Mouse (Mus musculus) hindbrain, embryonic 12.5 days (tissue): Measurements from ENCODE around the gene Arhgef2. TPM values are rescaled to one million over a fixed set of nuclear protein-coding genes. Genes with fewer than 3 reads are reported as not detected.

Source experiments
- ATAC-seq: fragments of 200-750 bp; cut with Nextera tagmentation; 2 replicates; pipeline ENCODE4 v1.8.0; 2017; ENCODE audit warnings: moderate TSS enrichment; ENCODE audit not compliant: low FRiP score
- H3K27ac ChIP-seq: fragments of 300-500 bp; sonication (generic); 2 replicates; pipeline ENCODE4 v1.5.1; 2016; ENCODE audit warnings: mild to moderate bottlenecking
- H3K27me3 ChIP-seq: fragments of 300-500 bp; sonication (generic); 2 replicates; pipeline ENCODE4 v1.6.1; 2016; ENCODE audit warnings: mild to moderate bottlenecking
- H3K36me3 ChIP-seq: fragments of 300-500 bp; sonication (generic); 2 replicates; pipeline ENCODE4 v1.6.1; 2016; ENCODE audit warnings: mild to moderate bottlenecking
- H3K4me1 ChIP-seq: fragments of 300-500 bp; sonication (generic); 2 replicates; pipeline ENCODE4 v1.6.1; 2016
- H3K4me2 ChIP-seq: fragments of 300-500 bp; sonication (generic); replicated peaks from 2 replicates; pipeline ENCODE4 v1.6.1; 2016; ENCODE audit warnings: mild to moderate bottlenecking
- H3K4me3 ChIP-seq: fragments of 300-500 bp; sonication (generic); 2 replicates; pipeline ENCODE4 v1.5.1; 2016; ENCODE audit warnings: mild to moderate bottlenecking
- H3K9ac ChIP-seq: fragments of 300-500 bp; sonication (generic); 2 replicates; pipeline ENCODE4 v1.6.1; 2016; ENCODE audit warnings: mild to moderate bottlenecking, moderate library complexity
- H3K9me3 ChIP-seq: fragments of 300-500 bp; sonication (generic); replicated peaks from 2 replicates; pipeline ENCODE4 v1.6.1; 2016; ENCODE audit warnings: mild to moderate bottlenecking
- WGBS: fragments of 180-500 bp; shearing (Covaris S2); methylation state at CpG from one replicate; pipeline ENCODE4 v1.1.7; 2016; 5-methylcytosine and 5-hydroxymethylcytosine counted together
- polyA plus RNA-seq: library from polyadenylated mRNA; unstranded; fragments of >200 nt; fragmentation: Nextera tagmentation; extraction: Ambion mirVana; gene quantifications from 2 replicates; pipeline ENCODE4 v1.2.1, GENCODE M21; 2016

Arhgef2 gene
- polyA plus RNA-seq, 1 experiment from 2014 or later = 179 TPM

DNA sequence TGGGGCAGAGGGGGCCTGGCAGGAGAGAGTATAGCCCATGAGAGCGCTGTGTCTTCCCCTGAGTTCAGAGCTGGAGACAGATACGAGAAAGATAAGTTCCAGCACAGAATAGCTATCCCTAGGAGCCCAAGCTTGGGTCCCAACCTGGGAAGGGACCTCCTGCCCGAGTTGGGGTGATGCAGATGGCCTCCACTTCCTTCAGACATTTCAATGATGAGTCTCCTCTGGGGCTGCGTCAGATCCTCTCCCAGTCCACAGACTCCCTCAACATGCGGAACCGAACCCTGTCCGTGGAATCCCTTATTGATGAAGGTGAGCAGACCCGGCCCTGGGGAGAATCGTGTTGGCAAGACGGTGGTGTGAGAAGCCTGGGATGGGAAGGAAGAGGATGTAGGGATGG is 27.3 kb downstream of the Arhgef2 start:
- H3K9ac ChIP-seq = no peak overlapping the region
- peaks cover 94% of the 10 kb centered on the region for H3K36me3 ChIP-seq
- no peak overlapping the region for H3K4me3 ChIP-seq
- H3K27ac ChIP-seq = no peak overlapping the region
- no peak overlapping the region for H3K4me2 ChIP-seq
- no peaks in the 10 kb centered on the region for H3K9me3 ChIP-seq
- WGBS = 95% methylated on average over 10 of the region's 10 CpGs
- peaks cover 19% of the 10 kb centered on the region for H3K4me1 ChIP-seq
- H3K27me3 ChIP-seq = no peaks in the 10 kb centered on the region
- no peak for ATAC-seq

DNA sequence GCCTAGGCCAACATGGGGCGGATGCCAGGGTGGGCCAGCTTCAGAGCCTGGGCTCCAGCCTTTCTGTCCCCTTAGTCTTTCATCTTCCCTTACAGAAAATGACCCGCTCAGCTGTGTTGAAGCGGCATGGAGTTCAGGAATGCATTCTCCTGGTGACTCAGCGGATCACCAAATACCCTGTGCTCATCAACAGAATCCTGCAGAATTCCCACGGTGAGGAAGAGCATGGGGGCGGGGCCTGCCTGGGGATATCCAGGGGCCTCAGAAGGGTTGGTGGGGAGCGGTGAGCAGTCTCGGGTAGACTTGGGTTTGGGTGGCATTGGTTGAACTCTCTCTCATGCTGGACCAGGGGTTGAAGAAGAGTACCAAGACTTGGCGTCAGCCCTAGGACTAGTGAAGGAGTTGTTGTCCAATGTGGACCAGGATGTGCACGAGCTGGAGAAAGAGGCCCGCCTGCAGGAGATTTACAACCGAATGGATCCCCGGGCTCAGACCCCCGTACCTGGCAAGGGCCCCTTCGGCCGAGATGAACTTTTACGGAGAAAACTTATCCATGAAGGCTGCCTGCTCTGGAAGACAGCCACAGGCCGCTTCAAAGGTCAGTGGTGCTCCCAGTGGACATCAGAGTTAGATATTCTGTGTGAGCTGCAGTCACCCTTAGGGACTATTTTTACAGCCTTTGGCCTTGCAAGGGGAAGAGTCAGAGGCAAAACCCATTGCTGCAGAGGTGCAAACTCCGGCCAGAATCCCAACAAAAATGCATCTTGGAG is 29.9 kb downstream of the Arhgef2 start:
- Histone ChIP-seq H3K27ac (no peak overlapping the region), H3K9ac (no peak overlapping the region), H3K36me3 (peaks cover 97% of the 10 kb centered on the region), H3K4me2 (no peak overlapping the region), H3K9me3 (no peaks in the 10 kb centered on the region), H3K4me1 (0 out of 2 replicates have a peak, but pooled peaks cover 3% of the 10 kb centered on the region), H3K4me3 (no peak overlapping the region), H3K27me3 (no peaks in the 10 kb centered on the region)
- no peak for ATAC-seq
- 93% methylated on average over 19 of the region's 19 CpGs for WGBS

GRCm38 (mm10) chr3:88636555-88636986 is 30.8 kb downstream of the Arhgef2 start:
- 89% methylated on average over 8 of the region's 8 CpGs for WGBS
- no peak overlapping the region for H3K4me3 ChIP-seq
- H3K27ac ChIP-seq = no peak overlapping the region
- no peaks in the 10 kb centered on the region for H3K4me1 ChIP-seq
- no peak overlapping the region for H3K4me2 ChIP-seq
- no peaks in the 10 kb centered on the region for H3K27me3 ChIP-seq
- no peak overlapping the region for H3K9ac ChIP-seq
- H3K36me3 ChIP-seq = peaks cover 97% of the 10 kb centered on the region
- ATAC-seq = no peak
- no peaks in the 10 kb centered on the region for H3K9me3 ChIP-seq

- no peak for ATAC-seq
- Histone ChIP-seq H3K4me3 (no peak overlapping the region), H3K4me2 (no peak overlapping the region), H3K27ac (no peak overlapping the region), H3K9ac (no peak overlapping the region), H3K4me1 (no peaks in the 10 kb centered on the region), H3K27me3 (no peaks in the 10 kb centered on the region), H3K36me3 (peaks cover 97% of the 10 kb centered on the region), H3K9me3 (no peaks in the 10 kb centered on the region)
- WGBS = 98% methylated on average over 5 of the region's 5 CpGs
Measured at GRCm38 (mm10) chr3:88637134-88637533, 31.4 kb downstream of the Arhgef2 start.

DNA sequence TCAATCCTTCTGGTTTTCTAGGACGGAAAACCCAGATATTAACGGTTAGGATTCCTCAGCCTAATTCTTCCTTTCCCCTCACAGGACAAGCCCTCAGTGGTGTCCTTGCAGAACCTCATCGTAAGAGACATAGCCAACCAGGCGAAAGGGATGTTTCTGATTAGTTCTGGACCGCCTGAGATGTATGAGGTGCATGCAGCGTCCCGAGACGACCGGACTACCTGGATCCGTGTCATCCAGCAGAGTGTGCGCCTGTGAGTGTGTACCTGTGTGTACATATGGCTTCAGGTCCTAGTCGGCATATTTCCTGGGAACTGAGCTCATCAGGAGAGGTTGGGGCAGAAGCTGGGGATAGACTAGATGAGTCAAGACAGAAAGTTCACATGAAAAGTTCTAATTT is 33.5 kb downstream of the Arhgef2 start:
- H3K36me3 ChIP-seq = peaks cover 97% of the 10 kb centered on the region
- H3K9ac ChIP-seq = no peak overlapping the region
- H3K27ac ChIP-seq = no peak overlapping the region
- 94% methylated on average over 12 of the region's 12 CpGs for WGBS
- H3K4me1 ChIP-seq = no peaks in the 10 kb centered on the region
- no peak overlapping the region for H3K4me2 ChIP-seq
- no peak for ATAC-seq
- H3K9me3 ChIP-seq = no peaks in the 10 kb centered on the region
- H3K27me3 ChIP-seq = no peaks in the 10 kb centered on the region
- no peak overlapping the region for H3K4me3 ChIP-seq

- WGBS = 82% methylated on average over 1 of the region's 1 CpGs
- H3K27me3 ChIP-seq = no peaks in the 10 kb centered on the region
- ATAC-seq = no peak
Measured at GRCm38 (mm10) chr3:88640676-88641075, 34.9 kb downstream of the Arhgef2 start.

GRCm38 (mm10) chr3:88643078-88643477 is 37.3 kb downstream of the Arhgef2 start:
- ATAC-seq = no peak
- no peak overlapping the region for H3K9ac ChIP-seq
- peaks cover 99% of the 10 kb centered on the region for H3K36me3 ChIP-seq
- no peaks in the 10 kb centered on the region for H3K9me3 ChIP-seq
- H3K4me1 ChIP-seq = no peaks in the 10 kb centered on the region
- H3K27me3 ChIP-seq = no peaks in the 10 kb centered on the region
- no peak overlapping the region for H3K4me3 ChIP-seq
- H3K27ac ChIP-seq = no peak overlapping the region
- H3K4me2 ChIP-seq = no peak overlapping the region
- WGBS = 82% methylated on average over 5 of the region's 5 CpGs

More at GRCm38 (mm10) chr3:88640676-88641075, 34.9 kb downstream of the Arhgef2 start:
- Histone ChIP-seq H3K4me1 (no peaks in the 10 kb centered on the region), H3K4me3 (no peak overlapping the region), H3K27ac (no peak overlapping the region), H3K4me2 (no peak overlapping the region), H3K36me3 (peaks cover 96% of the 10 kb centered on the region), H3K9me3 (no peaks in the 10 kb centered on the region), H3K9ac (no peak overlapping the region)

DNA sequence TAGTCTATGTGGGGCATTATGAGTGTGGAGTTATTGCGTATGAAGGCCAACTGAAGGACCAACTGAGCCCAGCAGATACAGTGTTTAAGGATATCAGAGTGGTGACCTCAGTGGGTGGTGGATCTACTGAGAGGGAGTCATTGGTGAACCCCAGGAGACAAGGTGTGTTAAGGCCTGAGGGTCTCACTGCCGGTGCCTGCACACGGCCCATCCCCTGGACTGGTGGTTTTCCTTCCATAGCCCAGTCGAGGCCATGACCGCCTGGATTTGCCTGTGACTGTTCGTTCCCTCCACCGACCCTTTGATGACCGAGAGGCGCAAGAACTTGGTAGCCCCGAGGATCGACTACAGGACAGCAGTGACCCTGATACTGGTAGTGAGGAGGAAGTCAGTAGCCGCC is 40.2 kb downstream of the Arhgef2 start:
- H3K36me3 ChIP-seq = peaks cover 88% of the 10 kb centered on the region
- no peaks in the 10 kb centered on the region for H3K9me3 ChIP-seq
- H3K4me3 ChIP-seq = no peak overlapping the region
- no peaks in the 10 kb centered on the region for H3K4me1 ChIP-seq
- no peak overlapping the region for H3K9ac ChIP-seq
- H3K27me3 ChIP-seq = no peaks in the 10 kb centered on the region
- H3K27ac ChIP-seq = no peak overlapping the region
- H3K4me2 ChIP-seq = no peak overlapping the region
- 94% methylated on average over 12 of the region's 12 CpGs for WGBS
- no peak for ATAC-seq

DNA sequence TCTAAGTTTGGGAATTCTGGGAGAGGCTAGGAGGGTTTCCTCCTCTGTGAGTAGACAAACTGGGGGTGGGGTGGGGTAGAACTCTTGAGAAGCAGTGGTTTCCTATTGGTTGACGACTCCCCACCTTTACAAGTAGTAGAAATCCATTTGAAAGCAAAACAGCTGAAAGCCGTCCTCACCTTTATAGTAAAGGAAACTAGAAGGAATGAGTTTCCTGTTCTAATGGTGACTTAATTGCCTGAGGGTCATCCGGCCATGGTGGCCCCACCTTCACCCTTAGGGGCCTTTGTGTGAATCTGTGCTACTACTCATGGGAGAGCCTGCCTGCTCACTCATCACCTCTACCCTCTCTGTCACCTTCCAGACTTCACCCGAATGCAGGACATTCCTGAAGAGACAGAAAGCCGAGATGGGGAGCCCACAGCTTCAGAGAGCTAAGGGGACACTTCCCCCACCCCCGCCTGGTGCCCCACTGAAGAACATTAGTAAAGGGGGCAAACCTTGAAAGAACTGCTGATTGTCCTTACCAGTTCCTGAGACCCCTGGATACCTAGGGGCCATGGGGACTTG is 40.7 kb downstream of the Arhgef2 start:
- H3K4me3 ChIP-seq = no peak overlapping the region
- no peaks in the 10 kb centered on the region for H3K4me1 ChIP-seq
- no peaks in the 10 kb centered on the region for H3K9me3 ChIP-seq
- 85% methylated on average over 6 of the region's 6 CpGs for WGBS
- H3K36me3 ChIP-seq = peaks cover 82% of the 10 kb centered on the region
- H3K27me3 ChIP-seq = no peaks in the 10 kb centered on the region
- no peak overlapping the region for H3K9ac ChIP-seq
- H3K4me2 ChIP-seq = no peak overlapping the region
- no peak overlapping the region for H3K27ac ChIP-seq
- ATAC-seq = no peak

GRCm38 (mm10) chr3:88647076-88647475 is 41.3 kb downstream of the Arhgef2 start:
- Histone ChIP-seq H3K36me3 (peaks cover 76% of the 10 kb centered on the region), H3K4me3 (no peak overlapping the region), H3K9ac (no peak overlapping the region), H3K4me1 (no peaks in the 10 kb centered on the region), H3K27me3 (no peaks in the 10 kb centered on the region), H3K27ac (no peak overlapping the region), H3K4me2 (no peak overlapping the region), H3K9me3 (no peaks in the 10 kb centered on the region)
- WGBS = 88% methylated on average over 3 of the region's 3 CpGs
- ATAC-seq = no peak

GRCm38 (mm10) chr3:88647779-88648413 is 42.1 kb downstream of the Arhgef2 start:
- Histone ChIP-seq H3K36me3 (peaks cover 68% of the 10 kb centered on the region), H3K4me2 (no peak overlapping the region), H3K27me3 (no peaks in the 10 kb centered on the region), H3K4me3 (no peak overlapping the region), H3K9ac (no peak overlapping the region), H3K27ac (no peak overlapping the region), H3K9me3 (no peaks in the 10 kb centered on the region), H3K4me1 (0 out of 2 replicates have a peak, but pooled peaks cover under 1% of the 10 kb centered on the region)
- no peak for ATAC-seq
- WGBS = 87% methylated on average over 14 of the region's 14 CpGs

- Histone ChIP-seq H3K4me2 (no peak overlapping the region), H3K9ac (no peak overlapping the region), H3K4me1 (0 out of 2 replicates have a peak, but pooled peaks cover 3% of the 10 kb centered on the region), H3K36me3 (peaks cover 61% of the 10 kb centered on the region), H3K4me3 (no peak overlapping the region), H3K27me3 (no peaks in the 10 kb centered on the region), H3K27ac (no peak overlapping the region), H3K9me3 (no peaks in the 10 kb centered on the region)
- ATAC-seq = no peak
- 91% methylated on average over 12 of the region's 12 CpGs for WGBS
Measured at GRCm38 (mm10) chr3:88648452-88649168, 42.8 kb downstream of the Arhgef2 start.
